Mouse (Mus musculus) cerebellum, adult (tissue): ENCODE results near the gene Dlec1.

Experiments
- ATAC-seq: cut with Nextera tagmentation; 2 replicates; pipeline ENCODE4 v1.9.2; 2017; ENCODE audit warnings: mild to moderate bottlenecking, moderate library complexity, mixed read lengths; ENCODE audit not compliant: insufficient number of reproducible peaks, low FRiP score, low TSS enrichment

Gene Dlec1

GRCm38 (mm10) chr9:119101992-119102782 is at the start of gene Dlec1:
Dlec1 (plus strand) TSS chr9:119102478.
- peak; percentile 45; the same call in 1 of the 2 replicates for ATAC-seq

- no peak for ATAC-seq
These were observed 48.2 kb upstream of the Dlec1 start for GRCm38 (mm10) chr9:119053964-119054576.

GRCm38 (mm10) chr9:119055336-119055735 is 46.9 kb upstream of the Dlec1 start:
- ATAC-seq: no peak

GRCm38 (mm10) chr9:119058245-119058644 is 44.0 kb upstream of the Dlec1 start:
- no peak for ATAC-seq

- ATAC-seq: no peak
These were observed 41.6 kb upstream of the Dlec1 start for GRCm38 (mm10) chr9:119060701-119061100.

GRCm38 (mm10) chr9:119063036-119063644 is 39.1 kb upstream of the Dlec1 start:
- no peak for ATAC-seq

GRCm38 (mm10) chr9:119064296-119064695 is 38.0 kb upstream of the Dlec1 start:
- ATAC-seq: no peak

- ATAC-seq: peak; percentile 17; the same call in 1 of the 2 replicates
These were observed 34.7 kb upstream of the Dlec1 start for GRCm38 (mm10) chr9:119067601-119068000.

- ATAC-seq: no peak
These were observed 34.0 kb upstream of the Dlec1 start for GRCm38 (mm10) chr9:119068266-119068665.

GRCm38 (mm10) chr9:119070173-119070825 is 32.0 kb upstream of the Dlec1 start:
- no peak for ATAC-seq

GRCm38 (mm10) chr9:119071786-119072185 is 30.5 kb upstream of the Dlec1 start:
- no peak for ATAC-seq

GRCm38 (mm10) chr9:119073184-119073895 is 28.9 kb upstream of the Dlec1 start:
- ATAC-seq: no peak

GRCm38 (mm10) chr9:119075685-119076084 is 26.6 kb upstream of the Dlec1 start:
- ATAC-seq: no peak

- ATAC-seq: no peak
These were observed 22.1 kb upstream of the Dlec1 start for GRCm38 (mm10) chr9:119080040-119080675.

GRCm38 (mm10) chr9:119082039-119082438 is 20.2 kb upstream of the Dlec1 start:
- no peak for ATAC-seq

GRCm38 (mm10) chr9:119082656-119083430 is 19.4 kb upstream of the Dlec1 start:
- no peak for ATAC-seq

- no peak for ATAC-seq
These were observed 18.3 kb upstream of the Dlec1 start for GRCm38 (mm10) chr9:119083966-119084365.

- ATAC-seq: no peak
These were observed 15.8 kb upstream of the Dlec1 start for GRCm38 (mm10) chr9:119086451-119086850.

GRCm38 (mm10) chr9:119087309-119087708 is 15.0 kb upstream of the Dlec1 start:
- ATAC-seq: no peak
